Mouse (Mus musculus) ES-E14 (cell line): ENCODE measurements around the gene Hectd4. TPM values are rescaled to one million over a fixed set of nuclear protein-coding genes. Genes with fewer than 3 reads are reported as not detected.

Source experiments
- DNase-seq: peaks from one replicate; pipeline ENCODE4 v3.0.0-alpha.2; 2013; ENCODE audit warnings: low read depth, low spot score
- H3K27ac ChIP-seq: 2 replicates; pipeline ENCODE4 v1.5.1; 2012; ENCODE audit warnings: low read depth, mild to moderate bottlenecking, low read length, moderate library complexity, mixed read lengths; ENCODE audit not compliant: poor library complexity, insufficient read depth, severe bottlenecking
- H3K36me3 ChIP-seq: 2 replicates; pipeline ENCODE4 v1.6.1; 2012; ENCODE audit warnings: mild to moderate bottlenecking, low read length, moderate library complexity, mixed read lengths; ENCODE audit not compliant: control insufficient read depth, poor library complexity, insufficient read depth, severe bottlenecking
- H3K4me1 ChIP-seq, 2 experiments: fragments of 150-350 bp in 1 of 2; sonication (generic) in 1 of 2; 2 replicates each; pipeline ENCODE4 v1.6.1; 2012; ENCODE audit warnings: low read length in 2 of 2, mild to moderate bottlenecking in 1 of 2, mixed read lengths in 1 of 2; ENCODE audit not compliant: control insufficient read depth in 2 of 2, insufficient read depth in 2 of 2, poor library complexity in 1 of 2
- H3K4me3 ChIP-seq, 2 experiments: fragments of 150-350 bp in 1 of 2; sonication (generic) in 1 of 2; 2 replicates each; pipeline ENCODE4 v1.5.1; 2012; ENCODE audit warnings: low read length in 2 of 2, low read depth in 1 of 2, mild to moderate bottlenecking in 1 of 2, mixed read lengths in 1 of 2; ENCODE audit not compliant: insufficient read depth in 1 of 2, poor library complexity in 1 of 2, severe bottlenecking in 1 of 2
- H3K9ac ChIP-seq: 2 replicates; pipeline ENCODE4 v1.6.1; 2012; ENCODE audit warnings: low read depth, mild to moderate bottlenecking, low read length, mixed read lengths; ENCODE audit not compliant: poor library complexity, insufficient read depth, severe bottlenecking
- H3K9me3 ChIP-seq: fragments of 150-350 bp; sonication (generic); 2 replicates; pipeline ENCODE4 v1.6.1; 2012; ENCODE audit warnings: low read depth, mild to moderate bottlenecking, low read length; ENCODE audit not compliant: control insufficient read depth, insufficient read depth
- CHD2 ChIP-seq: IDR thresholded peaks from 2 replicates; pipeline ENCODE4 v1.6.1; 2014; ENCODE audit warnings: mild to moderate bottlenecking, low read depth, low read length, inconsistent platforms
- HCFC1 ChIP-seq: IDR thresholded peaks from 2 replicates; pipeline ENCODE4 v1.6.1; 2012; ENCODE audit warnings: low read length, inconsistent platforms, borderline replicate concordance; ENCODE audit not compliant: insufficient read depth
- MAFK ChIP-seq: IDR thresholded peaks from 2 replicates; pipeline ENCODE4 v1.6.1; 2014; ENCODE audit warnings: mild to moderate bottlenecking, low read depth, low read length, inconsistent platforms; ENCODE audit not compliant: insufficient read depth
- ZC3H11A ChIP-seq: IDR thresholded peaks from 2 replicates; pipeline ENCODE4 v1.6.1; 2012; ENCODE audit warnings: low read depth, mild to moderate bottlenecking, inconsistent platforms, low read length, borderline replicate concordance
- ZNF384 ChIP-seq: IDR thresholded peaks from 2 replicates; pipeline ENCODE4 v1.6.1; 2012; ENCODE audit warnings: low read depth, low read length, inconsistent platforms
- in situ Hi-C, 2 experiments: fragments of 600-800 bp; cut with MboI; formaldehyde crosslinking; loops; one replicate each; pipeline ENCODE4 v1.15.1; 2025; ENCODE audit warnings: low sequenced_read_pairs in 2 of 2, inconsistent platforms in 1 of 2; ENCODE audit not compliant: unreplicated experiment in 2 of 2
- total RNA-seq: library from RNA; depleted of rRNA; stranded (reverse); fragments of 300-350 nt; gene quantifications from 2 replicates; pipeline ENCODE4 v1.2.3, GENCODE M21; 2012

Hectd4 gene
- total RNA-seq, 1 experiment: 14.2 TPM

DNA sequence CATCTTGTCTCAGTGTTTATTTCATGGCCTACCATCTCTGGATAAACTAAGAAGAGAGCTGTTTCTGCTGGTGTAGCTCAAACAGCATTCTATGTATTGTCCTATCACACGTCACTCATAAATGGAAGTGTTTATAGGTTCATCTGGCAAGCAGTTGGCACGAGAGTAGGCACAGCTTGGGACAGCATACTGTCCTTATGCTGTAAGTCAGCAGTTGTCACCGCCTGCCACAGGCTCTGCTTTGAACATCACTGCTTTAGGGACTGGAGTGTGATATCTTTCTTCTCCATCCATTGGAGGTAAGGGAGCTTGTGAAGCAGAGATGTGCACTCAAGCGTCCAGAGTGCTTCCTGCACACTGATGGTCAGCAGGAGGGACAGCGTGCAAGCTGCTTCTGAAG, 19.8 kb downstream of the Hectd4 start:
- no peaks in the 10 kb centered on the region for H3K36me3 ChIP-seq
- H3K9ac ChIP-seq: no peak overlapping the region
- H3K4me3 ChIP-seq: no peak overlapping the region
- H3K27ac ChIP-seq: no peak overlapping the region
- H3K9me3 ChIP-seq: no peaks in the 10 kb centered on the region
- TF ChIP-seq ZC3H11A (no peak), ZNF384 (no peak), MAFK (no peak), HCFC1 (no peak), CHD2 (no peak)
- in situ Hi-C loops: no loop called here
- no peaks in the 10 kb centered on the region for H3K4me1 ChIP-seq
- no peak for DNase-seq

DNA sequence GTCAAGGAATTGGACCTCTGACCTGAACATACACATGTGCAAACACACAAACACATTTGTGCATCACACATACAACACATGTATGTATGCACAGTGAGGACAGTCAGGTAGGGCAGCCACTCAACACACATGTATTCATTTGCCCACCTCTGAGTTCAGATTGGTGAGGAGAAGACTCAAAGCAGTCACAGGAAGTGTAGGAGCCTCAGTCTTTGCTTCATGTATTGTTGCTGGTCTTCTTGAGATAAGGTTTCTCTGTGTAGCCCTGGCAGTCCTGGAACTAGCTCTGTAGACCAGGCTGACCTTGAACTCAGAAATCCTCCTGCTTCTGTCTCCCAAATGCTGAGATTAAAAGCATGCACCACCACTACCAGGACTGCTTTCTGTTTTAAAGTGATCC, 21.2 kb downstream of the Hectd4 start:
- DNase-seq: no peak
- H3K9ac ChIP-seq: no peak overlapping the region
- H3K4me3 ChIP-seq: no peak overlapping the region
- in situ Hi-C loops: no loop called here
- TF ChIP-seq CHD2 (no peak), ZNF384 (no peak), MAFK (no peak), ZC3H11A (no peak), HCFC1 (no peak)
- H3K27ac ChIP-seq: no peak overlapping the region
- no peaks in the 10 kb centered on the region for H3K36me3 ChIP-seq
- H3K4me1 ChIP-seq: no peaks in the 10 kb centered on the region
- no peaks in the 10 kb centered on the region for H3K9me3 ChIP-seq

DNA sequence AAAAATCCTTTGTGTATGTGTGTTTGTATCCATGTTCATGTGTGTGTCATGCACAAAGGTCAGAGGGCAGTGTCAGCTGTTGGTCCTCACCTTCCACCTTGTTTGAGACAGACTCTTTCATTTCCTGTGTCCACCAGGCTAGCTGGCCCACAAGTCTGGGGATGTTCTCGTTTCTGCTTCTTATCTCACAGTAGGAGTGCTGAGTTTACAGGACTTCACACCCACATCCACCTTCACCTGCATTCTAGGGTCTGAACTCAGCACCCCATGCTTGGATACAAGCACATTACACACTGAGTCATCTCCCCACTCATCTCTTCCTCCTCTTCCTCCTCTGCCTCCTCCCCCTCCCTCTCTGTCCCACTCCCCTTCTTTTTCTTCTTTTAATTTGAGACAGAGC, 22.2 kb downstream of the Hectd4 start:
- no peaks in the 10 kb centered on the region for H3K36me3 ChIP-seq
- no peaks in the 10 kb centered on the region for H3K4me1 ChIP-seq
- no peak overlapping the region for H3K27ac ChIP-seq
- no peak overlapping the region for H3K9ac ChIP-seq
- in situ Hi-C loops: no loop called here
- DNase-seq: no peak
- TF ChIP-seq ZC3H11A: no peak
- TF ChIP-seq HCFC1: no peak
- TF ChIP-seq CHD2: no peak
- TF ChIP-seq MAFK: no peak
- no peak for TF ChIP-seq ZNF384
- H3K4me3 ChIP-seq: no peak overlapping the region
- H3K9me3 ChIP-seq: no peaks in the 10 kb centered on the region

DNA sequence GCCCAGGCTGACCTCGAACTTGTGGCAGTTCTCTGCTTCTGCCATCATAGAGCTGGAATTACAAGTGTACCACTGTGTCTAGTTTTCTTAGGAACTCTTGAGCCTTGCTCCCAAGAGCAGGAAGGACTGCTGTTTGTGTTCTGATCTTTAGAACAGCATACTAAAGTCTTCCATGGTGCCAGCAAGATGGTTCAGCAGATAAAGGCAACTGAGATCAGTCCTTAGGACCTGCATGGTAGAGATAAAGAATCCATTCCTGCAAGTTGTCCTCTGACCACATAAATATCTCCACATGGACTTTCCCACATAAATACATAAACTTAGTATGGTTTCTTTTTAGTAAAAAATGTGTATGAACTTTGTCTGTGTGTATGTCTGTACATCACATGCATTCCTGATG, 22.7 kb downstream of the Hectd4 start:
- no peaks in the 10 kb centered on the region for H3K36me3 ChIP-seq

More for the DNA sequence above, 22.7 kb downstream of the Hectd4 start:
- no peak for TF ChIP-seq HCFC1
- no peak for TF ChIP-seq ZNF384
- TF ChIP-seq ZC3H11A: no peak
- TF ChIP-seq MAFK: no peak
- no peak for TF ChIP-seq CHD2
- in situ Hi-C loops: no loop called here
- H3K4me1 ChIP-seq: no peaks in the 10 kb centered on the region
- DNase-seq: no peak
- no peaks in the 10 kb centered on the region for H3K9me3 ChIP-seq
- no peak overlapping the region for H3K9ac ChIP-seq
- no peak overlapping the region for H3K4me3 ChIP-seq
- no peak overlapping the region for H3K27ac ChIP-seq
